Mouse (Mus musculus): Measurements from ENCODE around the gene Slc3a1.

DNA sequence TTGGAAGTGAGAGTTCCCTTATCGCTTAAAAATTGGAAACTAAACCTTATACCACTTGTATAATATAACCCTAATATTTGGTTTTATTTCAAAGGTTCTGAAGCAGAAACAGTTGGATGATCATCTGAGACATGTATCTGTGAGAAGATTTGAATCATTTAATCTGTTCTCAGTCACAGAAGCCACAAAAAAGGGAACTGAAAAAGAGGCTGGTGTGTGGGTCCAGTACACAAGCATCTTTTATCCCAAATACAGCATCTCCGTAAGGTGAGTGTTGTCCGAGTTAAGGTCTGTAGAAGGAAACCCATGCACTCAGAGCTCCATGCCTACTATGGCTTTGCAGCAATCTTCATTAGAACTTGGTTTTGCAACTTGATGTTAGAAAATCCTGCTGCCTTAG, 68.2 kb downstream of the Slc3a1 start:
- TF ChIP-seq CTCF (IDR thresholded peaks at IDR 0.05; ENCODE audit: low read depth) (no peak), EP300 (IDR thresholded peaks at IDR 0.05; ENCODE audit: low read depth) (no peak)
